Mouse (Mus musculus) myocyte (in vitro differentiated cells): ENCODE data around the gene Ulk4. TPM values are rescaled to one million over a fixed set of nuclear protein-coding genes. Genes with fewer than 3 reads are reported as not detected.

Experiments
- H3K27me3 ChIP-seq: one replicate; pipeline ENCODE4 v1.6.1; 2011; ENCODE audit not compliant: control insufficient read depth, insufficient read depth, insufficient read length
- H3K36me3 ChIP-seq: one replicate; pipeline ENCODE4 v1.6.1; 2011; ENCODE audit not compliant: control insufficient read depth, insufficient read depth
- H3K4me2 ChIP-seq: one replicate; pipeline ENCODE4 v1.6.1; 2011; ENCODE audit warnings: low read depth, control low read depth
- H3K4me3 ChIP-seq: one replicate; pipeline ENCODE4 v1.5.1; 2011; ENCODE audit warnings: mild to moderate bottlenecking, control low read depth, moderate library complexity
- H3K79me2 ChIP-seq: one replicate; pipeline ENCODE4 v1.6.1; 2011; ENCODE audit not compliant: control insufficient read depth, insufficient read depth
- H3ac ChIP-seq: one replicate; pipeline ENCODE4 v1.6.1; 2011; ENCODE audit not compliant: control insufficient read depth, insufficient read length
- CEBPB ChIP-seq: IDR thresholded peaks from 2 replicates; pipeline ENCODE4 v1.6.1; 2011; ENCODE audit warnings: mild to moderate bottlenecking, moderate library complexity; ENCODE audit not compliant: poor library complexity, insufficient read depth, severe bottlenecking
- E2F4 ChIP-seq: IDR thresholded peaks from one replicate; pipeline ENCODE4 v1.6.1; 2011; ENCODE audit warnings: mild to moderate bottlenecking, control low read depth, moderate library complexity; ENCODE audit not compliant: insufficient read depth
- MAX ChIP-seq: IDR thresholded peaks from one replicate; pipeline ENCODE4 v1.6.1; 2011; ENCODE audit warnings: low read depth, mild to moderate bottlenecking, control low read depth
- MYOD1 ChIP-seq, 3 experiments: IDR thresholded peaks; one replicate each; pipeline ENCODE4 v1.6.1; 2011; ENCODE audit warnings: control low read depth in 2 of 3, low read depth in 2 of 3, mild to moderate bottlenecking in 2 of 3, moderate library complexity in 1 of 3; ENCODE audit not compliant: insufficient read length in 2 of 3, control insufficient read depth in 1 of 3
- MYOG ChIP-seq, 3 experiments: IDR thresholded peaks; one replicate each; pipeline ENCODE4 v1.6.1; 2011; ENCODE audit warnings: control low read depth in 2 of 3, low read depth in 2 of 3, mild to moderate bottlenecking in 2 of 3; ENCODE audit not compliant: insufficient read length in 2 of 3, control insufficient read depth in 1 of 3, insufficient read depth in 1 of 3
- POLR2A ChIP-seq: IDR thresholded peaks from one replicate; pipeline ENCODE4 v1.6.1; 2011; ENCODE audit warnings: low read depth, mild to moderate bottlenecking, control low read depth, moderate library complexity; ENCODE audit not compliant: insufficient read length
- POLR2AphosphoS2 ChIP-seq: IDR thresholded peaks from one replicate; pipeline ENCODE4 v1.6.1; 2011; ENCODE audit warnings: low read depth, control low read depth; ENCODE audit not compliant: insufficient read length
- REST ChIP-seq: IDR thresholded peaks from one replicate; pipeline ENCODE4 v1.6.1; 2011; ENCODE audit warnings: mild to moderate bottlenecking, control low read depth, moderate library complexity; ENCODE audit not compliant: insufficient read depth, insufficient read length
- SRF ChIP-seq: IDR thresholded peaks from one replicate; pipeline ENCODE4 v1.6.1; 2011; ENCODE audit warnings: low read depth; ENCODE audit not compliant: control insufficient read depth, insufficient read length
- TCF12 ChIP-seq: IDR thresholded peaks from one replicate; pipeline ENCODE4 v1.6.1; 2011; ENCODE audit warnings: mild to moderate bottlenecking, control low read depth; ENCODE audit not compliant: poor library complexity, insufficient read depth, severe bottlenecking
- TCF3 ChIP-seq: IDR thresholded peaks from one replicate; pipeline ENCODE4 v1.6.1; 2011; ENCODE audit warnings: low read depth, control low read depth; ENCODE audit not compliant: insufficient read length
- USF1 ChIP-seq: IDR thresholded peaks from one replicate; pipeline ENCODE4 v1.6.1; 2011; ENCODE audit warnings: low read depth, mild to moderate bottlenecking, control low read depth, moderate library complexity
- polyA plus RNA-seq: library from polyadenylated mRNA; unstranded; fragments of >200 nt; fragmentation: generic; extraction: Trizol; gene quantifications from one replicate; pipeline ENCODE4 v1.2.1, GENCODE M21; 2012; ENCODE audit warnings: missing spikeins

Ulk4 gene
- polyA plus RNA-seq, 1 experiment: 0.85 TPM

GRCm38 (mm10) chr9:120994223-120995155 lies 282.5 kb downstream of the Ulk4 start:
- Histone ChIP-seq H3K4me2 (peak overlapping the region; percentile 2), H3K79me2 (no peaks in the 10 kb centered on the region), H3K36me3 (no peaks in the 10 kb centered on the region), H3ac (no peak overlapping the region), H3K27me3 (no peaks in the 10 kb centered on the region), H3K4me3 (no peak overlapping the region)
- TF ChIP-seq MAX (no peak), MYOD1 (IDR thresholded peaks at IDR 0.05; ENCODE audit: control insufficient read depth in 1 of 3, insufficient read length in 2 of 3, low read depth in 2 of 3) (peak in 2 of 3 experiments; percentile 79 to 87)

GRCm38 (mm10) chr9:120993004-120993403 lies 284.0 kb downstream of the Ulk4 start:
- no peak overlapping the region for H3K4me3 ChIP-seq
- no peak for TF ChIP-seq MYOG (IDR thresholded peaks at IDR 0.05; ENCODE audit: control insufficient read depth in 1 of 3, insufficient read depth in 1 of 3, insufficient read length in 2 of 3, low read depth in 2 of 3)
- no peak for TF ChIP-seq REST
- TF ChIP-seq TCF12: no peak
- no peak for TF ChIP-seq SRF
- no peaks in the 10 kb centered on the region for H3K79me2 ChIP-seq
- no peaks in the 10 kb centered on the region for H3K27me3 ChIP-seq
- no peaks in the 10 kb centered on the region for H3K36me3 ChIP-seq
- H3K4me2 ChIP-seq: no peak overlapping the region
- no peak overlapping the region for H3ac ChIP-seq

- H3K4me3 ChIP-seq: no peak overlapping the region
- TF ChIP-seq USF1 (no peak), SRF (no peak), POLR2AphosphoS2 (no peak), CEBPB (no peak), REST (no peak), TCF12 (no peak), E2F4 (no peak), POLR2A (no peak), MAX (no peak), MYOG (IDR thresholded peaks at IDR 0.05; ENCODE audit: control insufficient read depth in 1 of 3, insufficient read depth in 1 of 3, insufficient read length in 2 of 3, low read depth in 2 of 3) (no peak), MYOD1 (IDR thresholded peaks at IDR 0.05; ENCODE audit: control insufficient read depth in 1 of 3, insufficient read length in 2 of 3, low read depth in 2 of 3) (no peak), TCF3 (no peak)
- H3ac ChIP-seq: no peak overlapping the region
- no peaks in the 10 kb centered on the region for H3K27me3 ChIP-seq
- no peaks in the 10 kb centered on the region for H3K36me3 ChIP-seq
- H3K4me2 ChIP-seq: no peak overlapping the region
- H3K79me2 ChIP-seq: no peaks in the 10 kb centered on the region
Measured at GRCm38 (mm10) chr9:120991801-120992200, 285.2 kb downstream of the Ulk4 start.

- H3K4me3 ChIP-seq: no peak overlapping the region
- H3K4me2 ChIP-seq: no peak overlapping the region
- H3K36me3 ChIP-seq: no peaks in the 10 kb centered on the region
- H3K27me3 ChIP-seq: no peaks in the 10 kb centered on the region
- TF ChIP-seq MAX: no peak
- TF ChIP-seq POLR2AphosphoS2: no peak
- TF ChIP-seq MYOG (IDR thresholded peaks at IDR 0.05; ENCODE audit: control insufficient read depth in 1 of 3, insufficient read depth in 1 of 3, insufficient read length in 2 of 3, low read depth in 2 of 3): no peak
- TF ChIP-seq MYOD1 (IDR thresholded peaks at IDR 0.05; ENCODE audit: control insufficient read depth in 1 of 3, insufficient read length in 2 of 3, low read depth in 2 of 3): no peak
- TF ChIP-seq TCF12: no peak
- no peak for TF ChIP-seq POLR2A
- TF ChIP-seq CEBPB: no peak
- TF ChIP-seq USF1: no peak
- no peak for TF ChIP-seq SRF
- H3ac ChIP-seq: no peak overlapping the region
- no peaks in the 10 kb centered on the region for H3K79me2 ChIP-seq
Measured at GRCm38 (mm10) chr9:120989806-120990700, 286.9 kb downstream of the Ulk4 start.

GRCm38 (mm10) chr9:120988088-120988487 lies 288.9 kb downstream of the Ulk4 start:
- H3K27me3 ChIP-seq: no peaks in the 10 kb centered on the region
- H3K4me2 ChIP-seq: no peak overlapping the region

More at GRCm38 (mm10) chr9:120988088-120988487, 288.9 kb downstream of the Ulk4 start:
- Histone ChIP-seq H3K36me3 (no peaks in the 10 kb centered on the region), H3K79me2 (no peaks in the 10 kb centered on the region), H3ac (no peak overlapping the region), H3K4me3 (no peak overlapping the region)
- TF ChIP-seq SRF (no peak), MYOG (IDR thresholded peaks at IDR 0.05; ENCODE audit: control insufficient read depth in 1 of 3, insufficient read depth in 1 of 3, insufficient read length in 2 of 3, low read depth in 2 of 3) (no peak), CEBPB (no peak), POLR2AphosphoS2 (no peak)
